Mouse (Mus musculus): ENCODE measurements around the gene Hist4h4.

DNA sequence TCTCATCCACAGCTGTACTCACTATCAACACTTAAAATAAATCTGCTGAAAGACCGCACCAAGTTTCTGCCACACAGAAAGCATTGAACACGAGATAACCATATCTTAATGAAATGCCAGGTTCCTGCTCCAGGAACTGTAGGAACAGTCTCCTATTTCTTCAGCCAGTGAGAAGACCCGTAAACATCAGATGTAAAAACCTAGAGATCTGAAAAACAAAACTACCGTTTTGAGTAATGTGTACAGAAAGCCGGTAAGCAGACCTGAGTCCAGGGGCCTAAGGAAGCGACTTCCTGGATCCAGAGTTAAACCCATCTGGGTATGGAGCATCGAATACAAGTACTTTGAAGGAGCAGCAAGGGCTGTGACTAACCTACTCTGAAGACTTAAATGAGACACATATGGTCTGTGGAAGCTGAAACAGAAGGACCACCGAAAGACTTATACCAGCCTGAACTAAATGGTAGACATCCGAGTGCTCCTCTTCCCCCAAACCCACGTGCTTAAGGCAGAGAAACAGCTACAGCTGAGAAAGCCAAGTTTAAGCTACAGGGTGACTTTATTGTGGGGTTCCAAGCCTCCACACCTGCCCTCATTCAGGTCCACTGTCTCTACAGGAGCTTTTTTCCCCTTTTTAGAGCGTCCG, 999 bp downstream of the Hist4h4 start:
- TF ChIP-seq CTCF (IDR thresholded peaks at IDR 0.05; ENCODE audit: extremely low read depth, insufficient read depth, insufficient read length, insufficient replicate concordance) (no peak), POLR2A (IDR thresholded peaks at IDR 0.05; ENCODE audit: low read depth, low read length) (no peak)
